Mouse (Mus musculus): ENCODE data around the gene L3mbtl1. TPM values are rescaled to one million over a fixed set of nuclear protein-coding genes. Genes with fewer than 3 reads are reported as not detected.

Gene L3mbtl1
- total RNA-seq, 1 experiment from 2014 or later, result not detected

DNA sequence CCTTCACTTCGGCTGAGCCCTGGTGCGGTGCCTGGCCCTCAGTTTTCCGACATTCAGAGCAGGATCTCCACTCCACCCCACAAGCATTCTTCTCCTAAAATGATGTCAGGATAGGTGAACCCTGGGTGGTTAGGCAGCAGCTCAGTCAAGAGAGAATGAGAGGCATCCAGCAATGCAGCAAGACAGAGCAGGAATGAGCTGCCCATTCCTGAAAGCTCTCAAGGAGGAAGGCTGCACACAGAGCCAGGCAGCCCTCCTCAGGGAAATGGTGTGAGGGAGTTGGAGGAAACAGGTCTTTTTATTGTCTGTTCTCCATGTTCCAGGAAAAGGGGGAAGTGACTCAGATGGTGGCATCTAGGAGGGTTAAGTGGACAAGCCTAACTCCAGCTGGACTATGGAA, 43.5 kb downstream of the L3mbtl1 start:
- no peak for ATAC-seq (replicated peaks; ENCODE audit: insufficient number of reproducible peaks, low FRiP score, low TSS enrichment, poor library complexity, severe bottlenecking)

DNA sequence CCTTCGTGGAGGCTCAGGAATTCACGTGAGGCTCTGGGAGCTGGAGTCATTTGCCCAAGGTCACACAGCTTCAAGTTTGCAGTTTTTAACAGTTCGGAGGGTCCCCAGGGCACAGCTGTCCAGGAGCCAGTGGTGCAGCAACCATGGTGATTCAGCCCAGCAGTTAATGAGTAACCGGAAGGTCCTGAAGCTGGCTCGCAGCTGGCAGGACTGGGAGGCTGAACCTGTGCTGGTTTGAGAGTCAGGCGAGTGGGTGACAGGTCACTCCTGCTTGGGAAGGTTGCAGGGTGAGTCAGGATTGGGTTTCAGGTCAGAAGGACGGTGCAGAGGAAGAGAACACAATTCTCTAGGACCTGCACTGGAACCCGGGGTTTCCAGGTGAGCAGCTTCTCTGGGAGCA, 43.9 kb downstream of the L3mbtl1 start, which contains the start of gene Sgk2:
TSS of gene Sgk2 (plus strand) at position 113 of the 400 bp plus-strand sequence.
- no peak for ATAC-seq (replicated peaks; ENCODE audit: insufficient number of reproducible peaks, low FRiP score, low TSS enrichment, poor library complexity, severe bottlenecking)

DNA sequence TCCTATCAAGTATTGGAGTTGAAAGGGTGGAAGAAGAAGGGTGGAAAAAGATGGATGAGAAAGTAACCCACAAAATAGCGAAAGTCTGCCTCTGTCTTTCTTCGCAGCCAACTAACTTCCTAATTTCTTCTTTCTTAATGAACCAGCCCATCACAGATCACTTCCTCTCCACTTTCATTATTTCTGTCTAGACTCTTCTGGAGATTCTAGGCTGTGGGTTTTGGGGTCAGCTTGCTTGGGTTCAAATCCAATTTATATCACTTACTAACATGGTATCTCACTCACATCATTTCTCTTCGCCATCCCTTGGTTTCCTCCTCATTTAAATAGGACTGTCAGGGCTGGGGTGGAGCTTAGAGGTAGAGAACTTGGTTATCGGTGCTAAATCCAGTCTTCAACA, 45.0 kb downstream of the L3mbtl1 start:
- no peak for ATAC-seq (replicated peaks; ENCODE audit: insufficient number of reproducible peaks, low FRiP score, low TSS enrichment, poor library complexity, severe bottlenecking)

DNA sequence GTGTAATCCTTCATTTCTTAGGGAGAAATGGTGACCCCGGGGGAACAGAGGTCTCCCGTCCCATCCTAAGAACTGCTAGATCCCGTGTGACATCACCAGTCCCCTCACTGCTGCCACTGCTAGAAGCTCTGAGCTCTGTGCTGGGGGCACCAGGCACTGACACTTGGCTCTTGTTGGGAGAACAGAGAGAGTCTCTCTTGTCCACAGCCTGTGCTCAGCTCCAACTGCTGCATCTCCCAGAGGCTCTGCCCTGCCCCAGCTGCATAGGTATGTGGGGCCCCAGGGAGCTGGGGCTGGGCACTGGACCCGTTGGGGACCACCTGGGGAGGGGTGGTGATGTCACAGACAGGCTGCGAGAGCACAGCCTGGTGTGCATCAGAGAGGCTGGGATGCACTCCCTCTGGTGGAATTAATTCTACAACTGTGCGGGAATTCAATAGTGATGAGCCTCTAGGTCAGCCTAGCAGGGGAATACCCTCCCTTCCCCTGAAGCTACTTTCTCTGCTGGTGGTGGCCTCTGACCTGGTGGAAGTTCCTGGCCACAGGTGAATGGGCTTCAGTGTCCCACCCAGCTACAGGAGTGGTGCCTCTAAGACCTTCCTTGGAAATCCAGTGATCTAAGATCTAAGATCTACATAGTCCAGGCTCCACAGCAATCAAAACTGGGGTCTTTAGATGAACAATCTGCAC, 48.3 kb downstream of the L3mbtl1 start:
- no peak for ATAC-seq (replicated peaks; ENCODE audit: insufficient number of reproducible peaks, low FRiP score, low TSS enrichment, poor library complexity, severe bottlenecking)

DNA sequence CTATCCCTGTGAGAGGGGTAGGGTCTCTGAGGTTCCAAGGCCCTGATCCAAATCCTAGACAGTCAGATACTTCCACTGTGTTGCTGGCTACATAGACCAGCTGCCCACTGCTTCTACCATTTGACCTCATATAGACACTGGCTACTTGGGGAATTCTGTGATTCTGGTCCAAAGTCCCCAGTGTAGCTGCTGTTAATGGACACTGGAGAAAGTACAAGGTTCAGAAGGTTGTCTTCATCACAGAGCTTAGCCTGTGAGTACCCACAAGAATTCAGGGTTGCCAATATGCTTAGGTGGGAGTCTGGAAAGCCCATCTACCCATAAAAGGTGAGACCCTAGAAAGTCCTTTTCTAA, 48.8 kb downstream of the L3mbtl1 start:
- ATAC-seq (replicated peaks; ENCODE audit: insufficient number of reproducible peaks, low FRiP score, low TSS enrichment, poor library complexity, severe bottlenecking), result no peak

DNA sequence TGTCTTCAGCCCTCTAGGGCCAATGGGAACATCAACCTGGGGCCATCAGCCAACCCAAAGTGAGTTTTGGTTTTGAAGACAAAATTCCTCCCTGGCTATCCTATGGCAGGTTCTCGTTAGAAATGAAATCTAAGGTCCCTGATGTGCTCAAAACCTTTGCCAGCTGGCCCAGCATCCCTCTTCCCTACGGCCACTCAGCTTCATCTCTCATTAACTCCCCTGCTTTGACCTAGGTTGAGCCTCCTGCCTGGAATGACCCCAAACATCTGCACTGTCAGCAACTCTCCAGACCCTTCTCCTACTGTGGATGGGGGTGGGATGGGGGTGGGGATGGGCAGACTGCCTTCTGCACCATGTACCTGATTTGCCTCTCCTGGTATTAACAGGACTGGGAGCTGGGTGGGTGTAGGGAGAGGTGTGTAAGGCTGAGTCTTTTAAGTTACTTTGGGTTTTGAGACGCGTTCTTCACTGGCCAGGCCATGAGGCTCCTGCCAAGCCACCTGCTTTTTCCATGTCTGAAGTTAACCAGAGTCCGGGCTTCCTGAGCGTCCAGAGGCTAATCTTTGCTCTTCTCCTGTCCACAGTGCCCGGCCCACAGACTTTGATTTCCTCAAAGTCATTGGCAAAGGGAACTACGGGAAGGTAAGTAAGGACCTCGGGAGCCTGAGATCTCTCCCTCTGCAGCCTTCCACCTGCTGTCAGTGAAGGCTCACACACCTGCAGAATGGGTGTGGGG, 50.8 kb downstream of the L3mbtl1 start:
- ATAC-seq (replicated peaks; ENCODE audit: insufficient number of reproducible peaks, low FRiP score, low TSS enrichment, poor library complexity, severe bottlenecking), result no peak

DNA sequence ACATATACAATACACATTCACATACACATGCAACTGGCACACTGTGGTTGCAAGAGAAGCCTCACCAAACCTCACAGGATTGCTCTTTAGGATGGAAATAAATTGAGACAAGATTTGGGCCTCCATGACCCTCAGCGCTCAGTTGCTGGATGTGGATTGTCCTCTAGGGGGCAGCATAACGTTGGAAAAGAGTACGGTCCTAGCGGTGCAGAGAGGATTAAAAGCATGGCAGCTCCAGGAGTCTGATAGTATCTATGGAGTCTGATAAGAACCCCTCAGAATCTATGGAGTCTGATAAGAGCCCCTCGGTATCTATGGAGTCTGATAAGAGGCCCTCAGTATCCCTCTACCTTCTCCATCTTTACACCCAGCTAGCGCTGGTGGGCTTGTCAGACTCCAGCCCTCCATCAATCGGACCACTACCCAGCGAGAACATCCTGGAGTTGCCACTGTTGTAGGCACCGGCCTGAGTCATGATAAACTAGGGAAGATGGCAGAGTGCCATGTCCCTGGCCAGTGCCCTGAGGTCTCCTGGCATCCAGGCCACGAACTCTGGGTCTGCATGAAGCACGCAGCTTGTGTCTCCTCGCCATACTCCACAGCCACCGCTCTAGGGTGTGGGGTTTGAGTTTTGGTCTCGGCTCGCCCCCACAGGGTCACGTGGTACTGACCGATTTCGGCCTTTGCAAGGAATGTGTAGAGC, 55.4 kb downstream of the L3mbtl1 start:
- peak; percentile 55; the same call in 1 of the 2 replicates for ATAC-seq (replicated peaks; ENCODE audit: insufficient number of reproducible peaks, low FRiP score, low TSS enrichment, poor library complexity, severe bottlenecking)

DNA sequence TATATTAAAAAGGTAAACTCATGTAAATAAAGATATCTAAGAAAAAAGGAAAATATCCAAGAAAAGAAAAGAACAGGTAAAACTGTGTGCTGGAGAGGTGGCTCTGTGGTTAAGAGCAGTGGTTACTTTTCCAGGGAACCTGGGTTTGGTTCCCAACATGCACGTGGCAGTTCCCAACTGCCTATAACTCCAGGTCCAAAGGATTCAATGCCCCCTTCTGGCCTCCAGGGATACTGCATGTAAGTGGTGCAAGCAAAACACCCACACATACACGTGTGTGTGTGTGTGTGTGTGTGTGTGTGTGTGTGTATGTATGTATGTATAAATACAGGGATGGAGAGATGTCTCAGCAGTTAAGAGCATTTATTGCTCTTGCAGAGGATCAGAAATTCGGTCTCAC, 56.5 kb downstream of the L3mbtl1 start:
- ATAC-seq (replicated peaks; ENCODE audit: insufficient number of reproducible peaks, low FRiP score, low TSS enrichment, poor library complexity, severe bottlenecking), result no peak

DNA sequence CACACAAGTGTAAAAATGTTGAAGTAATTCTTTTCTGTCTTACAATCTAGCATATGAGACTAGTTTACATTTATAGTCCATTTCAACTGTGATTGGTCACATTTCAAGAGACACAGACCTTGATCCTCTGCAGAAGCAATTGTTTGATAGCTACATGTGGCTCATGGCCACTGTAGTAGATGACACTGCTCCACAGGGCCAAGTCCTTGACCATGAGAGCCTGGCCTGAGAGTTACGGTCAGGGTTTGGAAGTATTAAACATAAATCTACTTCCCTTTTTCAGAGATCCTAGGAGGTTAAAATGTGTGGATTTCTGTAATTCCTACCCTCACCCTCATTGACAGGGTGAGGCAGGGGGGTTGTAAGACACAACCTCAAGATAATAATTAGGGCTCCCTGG, 57.8 kb downstream of the L3mbtl1 start:
- no peak for ATAC-seq (replicated peaks; ENCODE audit: insufficient number of reproducible peaks, low FRiP score, low TSS enrichment, poor library complexity, severe bottlenecking)

DNA sequence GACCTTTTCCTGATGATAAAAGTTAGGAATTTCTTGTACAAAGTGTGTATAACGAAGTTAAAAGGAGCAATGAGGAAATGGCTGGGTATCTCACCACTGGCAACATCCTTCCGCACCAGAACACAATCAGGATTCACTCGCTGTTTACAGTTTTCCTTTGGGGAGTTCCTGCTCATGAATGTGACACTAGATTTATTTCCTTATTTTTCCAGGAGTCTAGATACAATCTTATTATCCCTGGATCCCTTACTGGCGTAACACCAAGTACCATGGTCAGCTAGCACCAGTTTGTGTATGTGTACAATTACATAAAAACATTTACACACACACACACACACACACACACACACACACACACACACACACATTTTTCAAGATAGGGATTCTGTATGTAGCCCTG, 64.0 kb downstream of the L3mbtl1 start:
- ATAC-seq (replicated peaks; ENCODE audit: insufficient number of reproducible peaks, low FRiP score, low TSS enrichment, poor library complexity, severe bottlenecking), result no peak

DNA sequence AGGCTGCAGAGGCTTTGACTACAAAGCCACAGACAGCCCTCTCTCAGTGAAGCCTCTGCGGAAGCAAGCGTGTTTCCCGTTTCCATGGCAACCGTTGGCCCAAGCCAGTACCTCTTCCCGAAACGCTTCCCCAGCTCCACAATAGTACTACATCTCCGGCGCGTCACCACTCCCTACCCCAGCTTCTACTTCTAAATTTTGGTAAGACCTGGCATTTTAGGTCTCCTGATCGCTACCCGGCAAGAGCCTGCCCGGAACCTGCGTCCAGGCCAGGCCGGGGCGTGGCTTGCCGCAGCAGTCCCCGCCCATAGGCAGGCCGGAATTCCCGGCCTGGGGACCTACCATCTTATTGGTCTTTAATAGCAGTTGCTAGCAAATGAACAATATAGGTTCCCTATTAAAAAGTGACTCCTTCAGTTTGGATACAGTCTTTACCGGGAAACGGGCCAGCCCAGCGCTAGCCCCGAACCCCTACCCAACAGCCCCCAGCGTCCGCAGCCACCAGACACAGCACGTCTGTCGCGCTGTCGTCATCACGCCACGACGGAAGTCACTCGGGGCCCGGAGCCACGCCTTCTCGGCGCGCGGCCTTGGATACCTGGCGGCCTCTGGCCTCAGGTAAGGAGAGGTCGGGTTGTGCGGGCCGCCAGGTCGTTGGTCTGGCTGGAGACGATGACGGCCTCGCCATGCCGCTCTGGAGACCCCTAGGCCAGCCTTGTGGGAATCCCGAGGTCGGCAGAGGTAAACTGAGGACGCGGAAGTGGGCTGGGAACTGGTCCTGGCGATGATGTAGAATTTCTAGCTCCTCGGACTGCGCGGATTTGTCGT, 73.9 kb downstream of the L3mbtl1 start, which contains the start of gene Ift52:
TSS of gene Ift52 (plus strand) at position 439 of the 828 bp plus-strand sequence.
- peak; percentile 94 for ATAC-seq (replicated peaks; ENCODE audit: insufficient number of reproducible peaks, low FRiP score, low TSS enrichment, poor library complexity, severe bottlenecking)

Other genes with a start within 250 kb of the L3mbtl1 start
- 153 to 219 TPM (median 160 TPM) in 3 replicates for gene Srsf6, start 11.9 kb upstream of the L3mbtl1 start, total RNA-seq (2017)
- gene Sgk2, start 43.9 kb downstream of the L3mbtl1 start, total RNA-seq (2017), result not detected in 3 replicates
- gene Ift52, start 73.9 kb downstream of the L3mbtl1 start, total RNA-seq (2017), result 22.0 to 34.8 TPM (median 29.3 TPM) in 3 replicates
- gene Mybl2, start 111.2 kb downstream of the L3mbtl1 start, total RNA-seq (2017), result 0.32 to 1.5 TPM in 2 of 3 replicates, not detected in the other
- gene Gtsf1l, start 144.4 kb downstream of the L3mbtl1 start, total RNA-seq (2017), result not detected in 3 replicates

Measured in monocyte, adult 5-6 weeks (primary cell).